Mouse (Mus musculus) heart, embryonic 10.5 days (tissue): ENCODE data around the gene Rasgef1b. TPM values are rescaled to one million over a fixed set of nuclear protein-coding genes. Genes with fewer than 3 reads are reported as not detected.

Experiments
- DNase-seq: peaks from one replicate; pipeline ENCODE4 v3.0.0-alpha.2; 2017; ENCODE audit warnings: low spot score
- H3K27ac ChIP-seq: fragments of 300-500 bp; sonication (generic); 2 replicates; pipeline ENCODE4 v1.5.1; 2016; ENCODE audit warnings: mild to moderate bottlenecking
- H3K27me3 ChIP-seq: fragments of 300-500 bp; sonication (generic); 2 replicates; pipeline ENCODE4 v1.6.1; 2016; ENCODE audit warnings: mild to moderate bottlenecking; ENCODE audit not compliant: poor library complexity, insufficient read depth, severe bottlenecking
- H3K36me3 ChIP-seq: fragments of 300-500 bp; sonication (generic); 2 replicates; pipeline ENCODE4 v1.6.1; 2016; ENCODE audit warnings: mild to moderate bottlenecking, moderate library complexity
- H3K4me1 ChIP-seq: fragments of 300-500 bp; sonication (generic); 2 replicates; pipeline ENCODE4 v1.6.1; 2016; ENCODE audit warnings: mild to moderate bottlenecking
- H3K4me3 ChIP-seq: fragments of 300-500 bp; sonication (generic); 2 replicates; pipeline ENCODE4 v1.5.1; 2016; ENCODE audit warnings: mild to moderate bottlenecking, moderate library complexity
- H3K9me3 ChIP-seq: fragments of 300-500 bp; sonication (generic); 2 replicates; pipeline ENCODE4 v1.6.1; 2016; ENCODE audit warnings: mild to moderate bottlenecking, moderate library complexity
- WGBS: fragments of 180-500 bp; shearing (Covaris S2); methylation state at CpG from one replicate; pipeline ENCODE4 v1.1.7; 2016; 5-methylcytosine and 5-hydroxymethylcytosine counted together
- polyA plus RNA-seq: library from polyadenylated mRNA; unstranded; fragments of >200 nt; fragmentation: Nextera tagmentation; extraction: Ambion mirVana; gene quantifications from 2 replicates; pipeline ENCODE4 v1.2.1, GENCODE M21; 2016

Gene Rasgef1b
- polyA plus RNA-seq, 1 experiment from 2014 or later = 20.6 TPM

- 88% methylated on average over 6 of the region's 6 CpGs for WGBS
- H3K27me3 ChIP-seq = no peaks in the 10 kb centered on the region
- H3K9me3 ChIP-seq = no peaks in the 10 kb centered on the region
- no peak overlapping the region for H3K27ac ChIP-seq
- no peak for DNase-seq
- H3K4me1 ChIP-seq = peaks cover 28% of the 10 kb centered on the region
- H3K36me3 ChIP-seq = peaks cover 80% of the 10 kb centered on the region
- no peak overlapping the region for H3K4me3 ChIP-seq
These were observed 488.4 kb downstream of the Rasgef1b start for GRCm38 (mm10) chr5:99240501-99240900.

DNA sequence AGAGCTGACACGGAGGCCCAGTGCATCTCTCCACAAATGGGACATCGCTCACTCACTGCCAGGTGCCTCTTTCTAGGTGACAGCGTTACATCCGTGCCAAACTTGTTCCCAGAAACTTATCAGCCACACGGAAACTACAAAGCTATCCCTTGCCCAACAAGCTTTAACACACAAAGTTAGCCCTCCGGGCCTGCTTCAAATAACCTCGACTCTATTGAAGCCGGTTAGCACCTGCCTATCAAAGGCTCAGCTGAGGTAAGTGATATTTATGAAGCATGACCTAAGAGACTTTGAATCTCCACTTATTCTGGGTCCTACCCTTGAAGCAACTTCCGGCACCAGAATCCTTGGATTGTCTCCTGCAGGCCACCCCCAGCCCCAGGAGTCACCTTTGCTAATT is 489.2 kb downstream of the Rasgef1b start:
- no peaks in the 10 kb centered on the region for H3K27me3 ChIP-seq
- no peaks in the 10 kb centered on the region for H3K9me3 ChIP-seq
- H3K4me1 ChIP-seq = peaks cover 27% of the 10 kb centered on the region
- 0 out of 2 replicates have a peak overlapping the region, but pooled peaks have one; percentile 11 for H3K27ac ChIP-seq
- WGBS = 69% methylated on average over 9 of the region's 9 CpGs
- H3K36me3 ChIP-seq = peaks cover 87% of the 10 kb centered on the region
- no peak overlapping the region for H3K4me3 ChIP-seq
- DNase-seq = no peak

DNA sequence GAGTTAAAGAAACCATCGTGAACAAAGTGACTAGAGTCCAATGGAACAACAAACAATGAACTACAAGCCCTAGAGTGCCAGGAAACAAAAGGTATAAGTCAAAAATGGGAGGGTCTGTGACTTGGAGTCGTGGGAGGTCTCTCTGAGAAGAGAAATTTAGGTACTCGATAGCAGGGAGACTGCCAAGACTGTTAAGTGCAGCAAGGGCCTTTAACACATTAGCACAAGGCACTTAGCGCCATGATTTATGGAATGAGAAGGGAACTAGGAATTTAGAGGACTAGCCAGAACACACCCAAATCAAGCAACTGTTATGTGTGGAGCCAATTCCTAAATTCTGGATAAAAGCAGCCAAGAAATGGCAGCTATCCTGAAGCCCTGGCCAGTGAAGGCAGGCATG is 490.7 kb downstream of the Rasgef1b start:
- Histone ChIP-seq H3K4me1 (peaks cover 19% of the 10 kb centered on the region; the same call in 1 of the 2 replicates), H3K27me3 (no peaks in the 10 kb centered on the region), H3K27ac (no peak overlapping the region), H3K4me3 (no peak overlapping the region), H3K36me3 (peaks cover 95% of the 10 kb centered on the region), H3K9me3 (no peaks in the 10 kb centered on the region)
- no peak for DNase-seq
- WGBS = 78% methylated on average over 4 of the region's 4 CpGs

GRCm38 (mm10) chr5:99236888-99237752 is 491.7 kb downstream of the Rasgef1b start:
- no peak for DNase-seq
- no peak overlapping the region for H3K4me3 ChIP-seq
- peaks cover 95% of the 10 kb centered on the region for H3K36me3 ChIP-seq
- H3K27me3 ChIP-seq = no peaks in the 10 kb centered on the region
- 76% methylated on average over 11 of the region's 11 CpGs for WGBS
- no peaks in the 10 kb centered on the region for H3K9me3 ChIP-seq
- no peak overlapping the region for H3K27ac ChIP-seq
- H3K4me1 ChIP-seq = peaks cover 12% of the 10 kb centered on the region; the same call in 1 of the 2 replicates

DNA sequence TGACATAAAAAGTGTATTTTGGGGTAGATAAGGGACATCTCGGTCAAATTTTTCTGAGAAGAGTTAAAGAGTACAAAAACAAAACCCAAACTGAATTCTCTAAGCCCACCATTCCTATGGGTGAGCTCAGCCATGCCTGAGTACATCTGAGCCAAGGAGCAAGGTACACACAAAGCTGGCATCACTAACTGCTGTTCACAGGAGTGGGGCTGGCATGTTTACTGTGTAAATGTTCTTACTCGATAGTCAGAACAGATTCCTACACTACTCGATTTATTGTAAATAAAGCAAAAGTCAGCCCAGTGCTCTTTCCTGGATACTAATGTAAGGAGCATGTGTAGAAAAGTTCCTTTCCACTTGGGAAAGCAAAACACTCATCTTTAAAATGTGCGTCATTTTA is 492.4 kb downstream of the Rasgef1b start:
- WGBS = 80% methylated on average over 4 of the region's 4 CpGs
- Histone ChIP-seq H3K9me3 (no peaks in the 10 kb centered on the region), H3K27me3 (no peaks in the 10 kb centered on the region), H3K36me3 (peaks cover 95% of the 10 kb centered on the region), H3K4me1 (peaks cover 8% of the 10 kb centered on the region; the same call in 1 of the 2 replicates), H3K27ac (no peak overlapping the region), H3K4me3 (no peak overlapping the region)
- DNase-seq = no peak

- Histone ChIP-seq H3K36me3 (peaks cover 95% of the 10 kb centered on the region), H3K4me1 (peaks cover 2% of the 10 kb centered on the region; the same call in 1 of the 2 replicates), H3K27ac (no peak overlapping the region), H3K9me3 (no peaks in the 10 kb centered on the region), H3K27me3 (no peaks in the 10 kb centered on the region), H3K4me3 (no peak overlapping the region)
- 87% methylated on average over 17 of the region's 17 CpGs for WGBS
- no peak for DNase-seq
These were observed 494.6 kb downstream of the Rasgef1b start for GRCm38 (mm10) chr5:99234275-99234674.

DNA sequence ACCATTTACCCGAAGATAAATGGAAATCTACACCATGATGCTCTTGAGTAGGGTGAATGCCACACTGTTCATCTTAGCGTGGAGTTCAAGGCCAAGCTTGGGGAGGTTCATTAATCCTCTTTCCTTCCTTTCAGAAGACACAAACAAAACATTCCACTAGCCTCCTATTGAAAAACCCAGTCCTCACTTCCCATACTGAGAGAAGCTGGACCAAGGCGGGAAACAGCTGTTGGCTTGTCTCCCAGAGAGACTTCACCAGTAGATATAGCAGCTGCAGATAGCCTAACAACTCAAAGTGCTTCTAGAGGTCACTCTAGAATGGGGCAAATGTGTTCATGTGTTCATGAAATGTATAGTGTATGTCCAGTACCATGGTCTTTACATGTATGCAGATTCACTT is 495.7 kb downstream of the Rasgef1b start:
- peaks cover 97% of the 10 kb centered on the region for H3K36me3 ChIP-seq

DNA sequence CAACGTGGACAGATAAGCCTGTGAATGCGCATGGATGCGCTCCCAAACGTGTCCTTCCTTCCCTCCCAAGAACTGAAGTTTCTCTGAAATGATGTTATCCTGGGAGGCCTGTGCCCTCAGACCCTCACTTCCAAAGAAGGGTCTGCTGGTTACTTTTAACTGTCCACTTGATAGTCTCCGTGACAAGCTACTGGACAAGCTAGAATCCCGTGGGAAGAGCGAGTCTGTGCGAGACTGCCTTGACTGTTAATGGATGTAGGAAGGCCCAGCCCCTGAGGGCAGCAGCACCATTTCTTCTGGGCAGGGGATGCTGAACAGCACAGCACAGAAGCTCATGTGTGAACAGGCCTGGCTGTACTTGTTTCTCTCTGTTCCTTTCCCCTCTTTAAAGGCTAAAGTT is 496.5 kb downstream of the Rasgef1b start:
- no peak for DNase-seq
- 84% methylated on average over 8 of the region's 8 CpGs for WGBS
- H3K4me1 ChIP-seq = no peaks in the 10 kb centered on the region
- H3K9me3 ChIP-seq = no peaks in the 10 kb centered on the region
- H3K27me3 ChIP-seq = no peaks in the 10 kb centered on the region
- H3K36me3 ChIP-seq = peaks cover 97% of the 10 kb centered on the region
- no peak overlapping the region for H3K27ac ChIP-seq
- no peak overlapping the region for H3K4me3 ChIP-seq

More for the DNA sequence above, 495.7 kb downstream of the Rasgef1b start:
- 73% methylated on average over 3 of the region's 3 CpGs for WGBS
- Histone ChIP-seq H3K4me1 (no peaks in the 10 kb centered on the region), H3K27ac (no peak overlapping the region), H3K27me3 (no peaks in the 10 kb centered on the region), H3K4me3 (no peak overlapping the region), H3K9me3 (no peaks in the 10 kb centered on the region)
- no peak for DNase-seq

GRCm38 (mm10) chr5:99230476-99230875 is 498.4 kb downstream of the Rasgef1b start:
- Histone ChIP-seq H3K4me3 (no peak overlapping the region), H3K9me3 (no peaks in the 10 kb centered on the region), H3K4me1 (no peaks in the 10 kb centered on the region), H3K36me3 (peaks cover 99% of the 10 kb centered on the region), H3K27me3 (no peaks in the 10 kb centered on the region), H3K27ac (no peak overlapping the region)
- DNase-seq = no peak
- WGBS = 90% methylated on average over 7 of the region's 7 CpGs

DNA sequence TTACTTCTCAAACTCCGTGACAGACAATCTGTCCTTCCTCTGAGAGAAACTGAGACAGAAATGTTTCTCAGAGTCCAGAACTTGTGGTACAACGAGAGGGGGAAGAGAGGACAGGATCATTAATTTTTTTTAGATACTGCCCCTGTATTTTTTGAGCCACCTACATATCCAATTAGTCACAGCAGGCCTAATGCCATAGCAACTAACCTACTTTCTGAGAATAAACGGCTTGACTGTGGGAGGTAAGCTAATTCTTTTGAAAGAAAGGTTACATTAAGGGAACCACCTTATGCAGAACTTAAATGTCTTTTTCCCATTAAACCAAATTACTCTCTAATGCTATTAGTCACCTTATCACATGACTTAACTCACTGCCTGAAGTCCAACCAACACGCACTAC is 501.5 kb downstream of the Rasgef1b start:
- no peak overlapping the region for H3K4me3 ChIP-seq
- H3K27me3 ChIP-seq = no peaks in the 10 kb centered on the region
- H3K36me3 ChIP-seq = peaks cover 94% of the 10 kb centered on the region
- H3K27ac ChIP-seq = no peak overlapping the region
- DNase-seq = no peak
- H3K4me1 ChIP-seq = no peaks in the 10 kb centered on the region
- WGBS = 86% methylated on average over 4 of the region's 4 CpGs
- no peaks in the 10 kb centered on the region for H3K9me3 ChIP-seq

DNA sequence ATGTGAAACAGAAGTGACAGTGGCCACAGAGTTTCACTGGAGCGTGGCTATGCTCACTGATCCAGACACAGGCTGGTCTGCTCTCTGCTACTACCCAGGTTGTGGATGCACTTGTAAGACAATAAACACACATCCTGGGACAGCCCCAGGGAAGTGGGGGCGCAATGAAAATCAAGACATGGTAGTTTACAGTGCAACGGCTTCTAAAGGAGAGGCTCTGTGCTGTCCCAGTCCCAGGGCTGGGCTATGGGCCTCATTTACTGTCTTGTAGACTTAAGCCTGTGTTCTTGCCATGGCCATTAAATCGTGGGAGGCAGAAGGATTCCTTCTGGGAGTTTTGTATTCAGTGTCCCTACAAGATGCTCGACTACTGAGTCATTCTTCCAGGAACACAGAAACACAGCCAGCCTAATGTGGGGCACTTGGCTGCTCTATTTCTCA is 504.3 kb downstream of the Rasgef1b start:
- H3K9me3 ChIP-seq = no peaks in the 10 kb centered on the region
- H3K36me3 ChIP-seq = peaks cover 94% of the 10 kb centered on the region
- H3K4me3 ChIP-seq = no peak overlapping the region
- DNase-seq = no peak
- no peaks in the 10 kb centered on the region for H3K27me3 ChIP-seq
- H3K4me1 ChIP-seq = no peaks in the 10 kb centered on the region
- no peak overlapping the region for H3K27ac ChIP-seq
- 77% methylated on average over 5 of the region's 5 CpGs for WGBS

DNA sequence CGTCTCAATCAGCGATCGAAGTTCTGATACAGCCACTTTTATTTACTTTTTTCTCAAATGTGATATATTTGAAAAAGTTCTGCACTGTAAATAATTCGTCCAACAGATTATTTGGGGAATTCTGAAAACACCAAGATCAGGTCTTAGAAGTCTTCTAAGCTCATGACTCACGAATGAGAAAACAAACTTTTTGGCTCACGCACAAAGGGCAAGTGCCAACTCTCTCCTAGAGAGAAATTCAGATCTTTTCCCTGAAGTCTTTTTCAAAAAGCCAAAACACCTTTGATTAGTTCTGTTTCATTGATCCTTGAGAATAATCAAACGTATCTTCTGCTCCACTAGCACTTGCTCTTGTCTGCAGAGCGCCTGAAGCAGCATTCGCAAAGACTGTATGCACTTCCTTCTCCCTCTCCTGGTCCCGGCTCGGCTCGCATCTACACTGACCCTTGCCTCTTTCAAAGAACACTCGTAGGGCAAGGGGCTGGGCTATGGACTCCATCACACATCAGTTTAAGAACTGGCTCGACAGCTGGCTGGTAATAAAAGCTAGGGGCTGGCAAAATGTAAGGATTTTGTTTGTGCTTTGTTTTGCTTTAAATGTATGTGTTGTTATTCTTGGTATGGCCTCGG is 504.9 kb downstream of the Rasgef1b start:
- H3K9me3 ChIP-seq = no peaks in the 10 kb centered on the region
- no peak overlapping the region for H3K27ac ChIP-seq
- H3K4me3 ChIP-seq = no peak overlapping the region
- H3K4me1 ChIP-seq = no peaks in the 10 kb centered on the region
- H3K36me3 ChIP-seq = peaks cover 94% of the 10 kb centered on the region
- 79% methylated on average over 15 of the region's 15 CpGs for WGBS
- no peaks in the 10 kb centered on the region for H3K27me3 ChIP-seq
- no peak for DNase-seq

DNA sequence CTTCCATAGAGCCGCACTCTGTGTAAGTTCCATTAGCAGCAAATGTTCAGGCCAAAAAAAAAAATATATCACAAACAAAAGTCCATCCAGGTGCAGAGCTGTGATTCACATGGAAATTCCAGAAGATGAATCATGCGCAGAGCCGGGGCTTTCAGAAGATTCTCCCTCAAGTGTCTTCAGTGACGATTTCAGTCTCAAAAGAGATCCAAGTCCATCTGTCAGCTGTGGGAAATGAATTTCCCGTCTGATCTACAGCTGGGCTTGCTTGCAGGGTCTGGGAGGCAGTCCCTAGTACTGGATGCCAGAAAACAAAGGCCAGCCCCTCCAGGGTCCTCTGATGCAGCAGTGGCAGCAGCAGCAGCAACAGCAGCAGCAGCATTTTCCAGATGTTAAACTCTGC is 510.5 kb downstream of the Rasgef1b start:
- 80% methylated on average over 5 of the region's 5 CpGs for WGBS

More for the DNA sequence above, 510.5 kb downstream of the Rasgef1b start:
- H3K27ac ChIP-seq = no peak overlapping the region
- no peaks in the 10 kb centered on the region for H3K27me3 ChIP-seq
- no peak overlapping the region for H3K4me3 ChIP-seq
- H3K36me3 ChIP-seq = peaks cover 78% of the 10 kb centered on the region
- no peaks in the 10 kb centered on the region for H3K9me3 ChIP-seq
- H3K4me1 ChIP-seq = no peaks in the 10 kb centered on the region
- DNase-seq = no peak
